Mouse (Mus musculus): ENCODE measurements around the gene Thrb. TPM values are rescaled to one million over a fixed set of nuclear protein-coding genes. Genes with fewer than 3 reads are reported as not detected.

Gene Thrb
- total RNA-seq, 1 experiment from 2014 or later = 1.7 TPM

- ATAC-seq (replicated peaks in 1 of 2; ENCODE audit: insufficient read depth in 1 of 2, low FRiP score in 2 of 2, low TSS enrichment in 1 of 2, low read depth in 1 of 2, poor library complexity in 2 of 2, severe bottlenecking in 2 of 2) = no peak
These were observed 360.6 kb downstream of the Thrb start for GRCm38 (mm10) chr14:18020636-18021035.

DNA sequence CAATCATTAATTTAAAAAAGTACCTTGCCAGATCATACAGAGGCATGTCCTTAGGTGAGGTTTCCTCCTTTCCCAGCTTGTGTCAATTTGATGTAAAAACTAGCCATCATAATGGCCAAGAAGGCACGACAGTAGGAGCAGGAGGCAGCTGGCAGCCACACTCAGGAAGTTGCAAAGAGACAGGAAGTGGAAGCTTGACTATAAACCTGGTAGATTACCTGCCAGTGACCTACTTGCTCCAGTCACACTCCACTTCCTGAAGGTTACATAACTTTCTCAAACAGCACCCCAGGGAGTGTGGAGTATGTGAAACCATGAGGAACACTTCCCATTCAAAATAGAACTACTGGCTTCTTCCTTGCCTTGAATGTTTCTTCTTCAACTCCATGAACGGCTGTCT, 361.7 kb downstream of the Thrb start:
- ATAC-seq (replicated peaks in 1 of 2; ENCODE audit: insufficient read depth in 1 of 2, low FRiP score in 2 of 2, low TSS enrichment in 1 of 2, low read depth in 1 of 2, poor library complexity in 2 of 2, severe bottlenecking in 2 of 2) = peak; percentile 73 to 80

- peak in 1 of 2 experiments; percentile 46; a peak in 1 of 4 replicates for ATAC-seq (replicated peaks in 1 of 2; ENCODE audit: insufficient read depth in 1 of 2, low FRiP score in 2 of 2, low TSS enrichment in 1 of 2, low read depth in 1 of 2, poor library complexity in 2 of 2, severe bottlenecking in 2 of 2)
These were observed 362.3 kb downstream of the Thrb start for GRCm38 (mm10) chr14:18022351-18022750.

DNA sequence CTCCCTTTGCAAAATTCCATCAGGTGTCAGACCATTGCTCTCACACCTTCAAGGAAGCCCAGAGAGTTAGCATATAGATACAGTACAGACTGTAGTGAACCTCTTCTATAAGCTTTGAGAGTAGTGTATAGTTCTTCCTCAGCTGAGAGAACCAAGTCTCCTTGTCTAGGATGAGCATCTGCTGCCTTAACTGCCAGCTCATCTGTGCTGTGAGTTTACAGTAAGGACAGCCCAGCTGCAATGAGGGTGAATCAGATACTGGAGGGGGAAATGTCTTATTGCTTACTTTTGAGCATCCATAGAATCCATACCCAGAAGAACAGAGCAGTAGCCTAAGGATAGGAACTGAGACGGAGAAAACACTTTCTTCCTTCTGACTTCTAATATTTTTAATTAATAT, 367.8 kb downstream of the Thrb start:
- no peak for ATAC-seq (replicated peaks in 1 of 2; ENCODE audit: insufficient read depth in 1 of 2, low FRiP score in 2 of 2, low TSS enrichment in 1 of 2, low read depth in 1 of 2, poor library complexity in 2 of 2, severe bottlenecking in 2 of 2)

GRCm38 (mm10) chr14:18029181-18029932, 369.3 kb downstream of the Thrb start:
- no peak for ATAC-seq (replicated peaks in 1 of 2; ENCODE audit: insufficient read depth in 1 of 2, low FRiP score in 2 of 2, low TSS enrichment in 1 of 2, low read depth in 1 of 2, poor library complexity in 2 of 2, severe bottlenecking in 2 of 2)

DNA sequence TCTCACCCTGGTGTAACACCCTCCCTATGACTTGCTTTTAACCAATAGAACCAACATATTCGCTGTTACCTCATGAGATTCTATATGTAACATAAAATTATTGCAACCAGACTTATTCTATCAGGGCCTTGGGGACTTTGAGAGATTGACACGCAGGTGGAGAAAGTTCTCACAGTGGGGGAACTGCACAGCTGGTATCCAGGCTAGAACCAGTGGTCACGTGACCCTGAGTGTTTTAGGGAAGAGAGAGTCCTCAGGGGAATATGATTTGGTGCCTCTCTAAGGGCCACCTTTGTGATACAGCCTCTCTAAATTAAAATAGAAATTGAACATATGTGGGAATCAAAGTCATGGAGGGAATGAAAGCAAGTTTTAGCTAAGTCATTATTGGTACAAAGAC, 371.9 kb downstream of the Thrb start:
- ATAC-seq (replicated peaks in 1 of 2; ENCODE audit: insufficient read depth in 1 of 2, low FRiP score in 2 of 2, low TSS enrichment in 1 of 2, low read depth in 1 of 2, poor library complexity in 2 of 2, severe bottlenecking in 2 of 2) = no peak

DNA sequence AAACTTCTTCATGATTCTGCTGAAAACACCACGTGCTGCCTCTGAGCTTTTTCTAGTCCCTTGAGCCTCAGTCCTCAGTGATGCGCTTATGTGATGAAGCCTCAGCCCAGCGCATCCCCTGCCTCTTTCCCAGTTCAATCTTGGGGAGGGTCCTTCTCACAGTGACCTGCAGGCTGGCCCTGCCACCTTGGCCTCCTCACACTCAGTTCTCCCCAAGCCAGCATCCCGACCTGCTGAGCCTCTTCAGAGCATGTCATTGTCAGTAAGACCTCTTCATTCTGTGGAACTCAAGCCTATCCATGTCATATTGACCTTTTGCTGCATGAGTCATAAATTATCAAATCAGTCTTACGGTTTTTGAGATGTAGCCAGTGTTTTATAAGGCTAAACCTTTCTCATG, 376.5 kb downstream of the Thrb start:
- ATAC-seq (replicated peaks in 1 of 2; ENCODE audit: insufficient read depth in 1 of 2, low FRiP score in 2 of 2, low TSS enrichment in 1 of 2, low read depth in 1 of 2, poor library complexity in 2 of 2, severe bottlenecking in 2 of 2) = no peak

DNA sequence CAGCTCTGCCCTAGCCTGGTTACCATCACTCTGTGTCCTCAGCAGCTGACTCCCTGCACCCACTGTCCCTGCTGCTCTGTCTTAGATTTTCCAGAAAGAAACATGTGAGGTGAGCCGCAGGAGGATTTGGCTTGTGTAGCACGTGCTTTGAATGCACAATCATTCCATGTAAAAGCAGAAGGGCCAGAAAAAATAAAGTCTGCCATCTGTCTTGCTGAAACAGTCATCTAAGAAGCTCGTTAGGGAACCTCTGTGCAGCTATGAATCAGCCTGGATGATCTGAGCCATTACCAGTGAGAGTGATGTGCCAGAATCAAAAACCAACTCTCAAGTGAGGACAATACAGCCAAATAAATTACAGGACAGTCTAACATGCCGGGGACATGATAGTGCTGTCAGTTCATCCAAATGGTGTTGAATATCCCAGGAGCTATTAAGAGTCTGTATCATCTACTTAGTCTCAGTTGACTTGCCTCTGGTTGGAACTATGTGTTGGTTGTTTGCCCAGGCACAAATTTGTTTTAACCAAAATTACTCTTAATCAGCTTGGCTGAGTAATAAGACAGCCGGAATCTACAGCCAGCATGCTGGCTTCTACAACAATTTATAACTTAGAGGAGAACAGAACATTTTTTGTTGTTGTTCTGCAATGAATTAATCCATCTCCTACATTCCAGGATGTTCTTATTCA, 402.2 kb downstream of the Thrb start:
- ATAC-seq (replicated peaks in 1 of 2; ENCODE audit: insufficient read depth in 1 of 2, low FRiP score in 2 of 2, low TSS enrichment in 1 of 2, low read depth in 1 of 2, poor library complexity in 2 of 2, severe bottlenecking in 2 of 2) = no peak
